Mouse (Mus musculus): ENCODE results near the gene Jazf1.

DNA sequence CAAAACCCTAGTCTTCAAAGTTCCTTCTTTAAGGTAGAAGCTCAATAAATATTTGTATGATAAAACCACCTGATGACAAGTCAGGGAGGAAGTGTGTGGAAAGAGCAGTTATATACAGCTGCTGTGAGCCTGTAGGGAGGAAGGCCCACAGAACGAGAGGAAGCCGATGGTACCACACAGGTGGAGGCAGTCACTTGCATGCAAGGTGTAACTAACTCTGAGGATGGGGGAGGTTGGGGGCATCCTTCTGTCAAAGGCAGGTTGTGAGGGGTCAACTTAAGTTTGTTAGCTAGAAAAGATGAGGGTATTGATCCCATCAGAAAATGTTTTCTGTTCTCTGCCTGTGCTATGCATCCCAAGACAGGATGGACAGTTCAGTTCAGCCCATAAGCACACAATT lies 200.1 kb downstream of the Jazf1 start:
- TF ChIP-seq EP300 (IDR thresholded peaks at IDR 0.05; ENCODE audit: low read depth) (no peak), CTCF (IDR thresholded peaks at IDR 0.05; ENCODE audit: low read depth) (no peak)

All from liver, postnatal 0 days (tissue).